8 mouse cellular contexts compared by ENCODE assay signal in genomic region chr7:78578461-78579359, GRCm38 (mm10).
DNase-seq lines count a peak whose midpoint lies in the region; ATAC-seq and TF ChIP-seq lines count a peak whose summit lies in the region.

No protein-coding gene starts in this region.

- H3K36me3 ChIP-seq in heart, embryonic 12.5 days = no peaks in the 10 kb centered on the region
- H3K36me3 ChIP-seq in ES-Bruce4 (ENCODE audit: control insufficient read depth, insufficient read depth, low read length, poor library complexity, severe bottlenecking) = no peaks in the 10 kb centered on the region
- no peaks in the 10 kb centered on the region for H3K36me3 ChIP-seq in hindbrain, embryonic 12.5 days
- H3K36me3 ChIP-seq in midbrain, embryonic 11.5 days (ENCODE audit: control insufficient read depth, insufficient read depth, low read length) = no peaks in the 10 kb centered on the region

- H3K9me3 ChIP-seq in heart, embryonic 12.5 days (replicated peaks) = no peaks in the 10 kb centered on the region
- H3K9me3 ChIP-seq in ES-Bruce4 (replicated peaks; ENCODE audit: control insufficient read depth, insufficient read depth, low read length, poor library complexity, severe bottlenecking) = no peaks in the 10 kb centered on the region
- H3K9me3 ChIP-seq in hindbrain, embryonic 12.5 days (replicated peaks) = no peaks in the 10 kb centered on the region
- no peaks in the 10 kb centered on the region for H3K9me3 ChIP-seq in midbrain, embryonic 11.5 days (ENCODE audit: control insufficient read depth, low read length)

- no peak for DNase-seq in heart, postnatal 36 days
- DNase-seq in midbrain, embryonic 11.5 days (ENCODE audit: low spot score, missing footprints) = peak; percentile 97
- DNase-seq in thymus, postnatal 10 days (ENCODE audit: low spot score in 2 of 2) = peak; percentile 16 to 32
- no peak for DNase-seq in spleen, postnatal 10 days (ENCODE audit: low spot score in 2 of 2)

- H3K4me1 ChIP-seq in heart, embryonic 12.5 days (replicated peaks) = peaks cover 8% of the 10 kb centered on the region
- no peaks in the 10 kb centered on the region for H3K4me1 ChIP-seq in ES-Bruce4 (ENCODE audit: control insufficient read depth, insufficient read depth, low read length)
- H3K4me1 ChIP-seq in hindbrain, embryonic 12.5 days = peaks cover 30% of the 10 kb centered on the region
- H3K4me1 ChIP-seq in midbrain, embryonic 11.5 days (ENCODE audit: control insufficient read depth, insufficient read depth, low read length) = 0 out of 2 replicates have a peak, but pooled peaks cover 5% of the 10 kb centered on the region

- TF ChIP-seq CTCF in ES-Bruce4 (IDR thresholded peaks at IDR 0.05; ENCODE audit: low read depth, low read length) = no peak

- H3K27ac ChIP-seq in heart, embryonic 12.5 days (ENCODE audit: poor library complexity, severe bottlenecking) = no peak overlapping the region
- H3K27ac ChIP-seq in ES-Bruce4 (ENCODE audit: insufficient read depth, low read length) = no peak overlapping the region
- H3K27ac ChIP-seq in hindbrain, embryonic 12.5 days = peak overlapping the region; percentile 85
- no peak overlapping the region for H3K27ac ChIP-seq in midbrain, embryonic 11.5 days (ENCODE audit: low read depth, low read length)

- TF ChIP-seq EP300 in ES-Bruce4 (IDR thresholded peaks at IDR 0.05; ENCODE audit: insufficient read depth, low read depth, low read length) = no peak

- peak overlapping the region; percentile 57 for H3K4me3 ChIP-seq in heart, embryonic 12.5 days
- H3K4me3 ChIP-seq in ES-Bruce4 (ENCODE audit: low read depth, low read length) = peak overlapping the region; percentile 77
- peak overlapping the region; percentile 58 for H3K4me3 ChIP-seq in hindbrain, embryonic 12.5 days
- H3K4me3 ChIP-seq in midbrain, embryonic 11.5 days (ENCODE audit: low read depth, low read length) = peak overlapping the region; percentile 53

- intact Hi-C loops in heart, postnatal 36 days (cut with DNase I) = loop anchor here (10.0 kb wide), 1 partner anchor 504 kb away; no protein-coding TSS in a partner anchor

- ATAC-seq in heart, embryonic 12.5 days (ENCODE audit: insufficient number of reproducible peaks, low FRiP score) = no peak
- ATAC-seq in common myeloid progenitor, adult 5-6 weeks (replicated peaks; ENCODE audit: low read depth, poor library complexity, severe bottlenecking) = 0 out of 2 replicates have a peak, but pooled peaks have one; percentile 12
- peak; percentile 20 for ATAC-seq in hindbrain, embryonic 12.5 days (ENCODE audit: low FRiP score)
- ATAC-seq in midbrain, embryonic 11.5 days (ENCODE audit: low FRiP score) = peak; percentile 22

- TF ChIP-seq POLR2A in ES-Bruce4 (IDR thresholded peaks at IDR 0.05; ENCODE audit: insufficient read depth, low read length) = no peak

- H3K27me3 ChIP-seq in heart, embryonic 12.5 days (replicated peaks) = peaks cover 96% of the 10 kb centered on the region
- H3K27me3 ChIP-seq in ES-Bruce4 (ENCODE audit: control insufficient read depth, insufficient read depth, low read length, poor library complexity, severe bottlenecking) = peaks cover 24% of the 10 kb centered on the region
- H3K27me3 ChIP-seq in hindbrain, embryonic 12.5 days = peaks cover 59% of the 10 kb centered on the region
- peaks cover 25% of the 10 kb centered on the region for H3K27me3 ChIP-seq in midbrain, embryonic 11.5 days (ENCODE audit: control insufficient read depth, insufficient read depth, low read length)

- 0% methylated on average over 41 of the region's 66 CpGs for WGBS in heart, embryonic 12.5 days
- under 1% methylated on average over 51 of the region's 66 CpGs for WGBS in hindbrain, embryonic 12.5 days
- WGBS in midbrain, embryonic 11.5 days = under 1% methylated on average over 51 of the region's 66 CpGs

- peak overlapping the region; percentile 58 for H3K9ac ChIP-seq in heart, embryonic 12.5 days
- peak overlapping the region; percentile 12; the same call in 1 of the 2 replicates for H3K9ac ChIP-seq in ES-Bruce4 (ENCODE audit: low read depth, poor library complexity, severe bottlenecking)
- peak overlapping the region; percentile 77 for H3K9ac ChIP-seq in hindbrain, embryonic 12.5 days
- peak overlapping the region; percentile 60 for H3K9ac ChIP-seq in midbrain, embryonic 11.5 days (ENCODE audit: low read length)

- peak overlapping the region; percentile 95 for H3K4me2 ChIP-seq in heart, embryonic 12.5 days
- H3K4me2 ChIP-seq in hindbrain, embryonic 12.5 days (replicated peaks) = peak overlapping the region; percentile 85
- H3K4me2 ChIP-seq in midbrain, embryonic 11.5 days = peak overlapping the region; percentile 84

Comparison
In these comparisons a context has a peak if more than half of its experiments do, and no peak if none do; other contexts are left out.
1. H3K9ac ChIP-seq: peak in every context shown above with its lines; median percentile 77 in hindbrain, embryonic 12.5 days; 60 in midbrain, embryonic 11.5 days; 58 in heart, embryonic 12.5 days; 12 in ES-Bruce4.
2. DNase-seq: peak in midbrain, embryonic 11.5 days (single experiment) and thymus, postnatal 10 days (2 of 2); none in heart, postnatal 36 days (0 of 2) and spleen, postnatal 10 days (0 of 2).
3. Peak in every context shown above with its lines, with median percentiles within 50 percentile points of each other: H3K4me2 ChIP-seq and H3K4me3 ChIP-seq.